Mouse (Mus musculus): ENCODE data around the gene Tspan2.

- TF ChIP-seq CTCF (conservative IDR thresholded peaks at IDR 0.05; ENCODE audit: low read length) (no peak), NANOG (IDR thresholded peaks at IDR 0.05; ENCODE audit: borderline replicate concordance, low read length) (no peak), POU5F1 (IDR thresholded peaks at IDR 0.05; ENCODE audit: borderline replicate concordance, low read length) (no peak)
Observed at GRCm38 (mm10) chr3:102763713-102764400, 29.5 kb downstream of the Tspan2 start.

All from E14TG2a.4 (cell line).